Mouse (Mus musculus) right cerebral cortex, postnatal 36 days (tissue): ENCODE data around the gene Traip.

Experiments
- DNase-seq, 2 experiments: peaks; one replicate each; pipeline ENCODE4 v3.0.0; 2022; ENCODE audit warnings: low spot score in 2 of 2, mixed read lengths in 1 of 2

Gene Traip

DNA sequence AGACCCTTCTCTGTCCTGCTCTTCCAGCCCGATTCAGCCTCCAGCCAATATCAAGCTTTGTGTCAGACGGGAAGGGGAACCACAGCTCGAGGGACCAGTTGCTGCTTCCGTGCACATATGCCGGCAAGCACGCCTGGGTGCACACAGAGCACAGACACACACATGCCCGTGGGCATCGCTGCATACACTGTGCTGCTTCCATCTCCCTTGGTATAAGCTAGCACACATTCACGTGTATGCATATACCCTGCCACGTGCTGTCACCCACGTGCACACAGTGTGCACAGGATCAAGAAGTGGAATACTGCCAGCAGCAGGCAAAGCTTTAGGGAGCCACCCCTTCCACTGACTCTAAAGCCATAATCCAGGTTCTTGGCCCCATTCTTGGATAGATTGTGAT lies 15.8 kb upstream of the Traip start:
- DNase-seq = peak; percentile 45 to 55

DNA sequence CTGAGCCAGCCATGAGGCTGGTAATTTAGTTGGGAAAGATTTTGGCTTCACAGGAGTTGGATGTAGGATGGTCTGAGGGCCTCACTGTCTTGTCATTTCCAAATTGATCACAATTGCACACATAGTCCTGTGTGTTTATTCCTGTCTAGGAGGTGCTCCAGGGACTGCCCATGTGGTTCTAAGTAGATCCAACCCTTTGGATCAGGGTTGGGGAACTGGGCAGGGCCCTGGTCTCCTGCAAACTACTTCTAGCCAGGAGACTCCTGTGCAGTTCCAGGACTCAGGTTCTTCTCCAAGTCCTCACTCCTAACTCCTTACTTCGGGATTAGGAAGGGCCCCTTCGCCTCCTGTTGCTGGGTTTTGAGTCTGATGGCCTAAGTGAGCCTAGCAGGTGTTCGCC lies 14.6 kb upstream of the Traip start, which contains the start of gene Camkv:
TSS of gene Camkv (plus strand) at position 301 of the 400 bp plus-strand sequence.
- no peak for DNase-seq

DNA sequence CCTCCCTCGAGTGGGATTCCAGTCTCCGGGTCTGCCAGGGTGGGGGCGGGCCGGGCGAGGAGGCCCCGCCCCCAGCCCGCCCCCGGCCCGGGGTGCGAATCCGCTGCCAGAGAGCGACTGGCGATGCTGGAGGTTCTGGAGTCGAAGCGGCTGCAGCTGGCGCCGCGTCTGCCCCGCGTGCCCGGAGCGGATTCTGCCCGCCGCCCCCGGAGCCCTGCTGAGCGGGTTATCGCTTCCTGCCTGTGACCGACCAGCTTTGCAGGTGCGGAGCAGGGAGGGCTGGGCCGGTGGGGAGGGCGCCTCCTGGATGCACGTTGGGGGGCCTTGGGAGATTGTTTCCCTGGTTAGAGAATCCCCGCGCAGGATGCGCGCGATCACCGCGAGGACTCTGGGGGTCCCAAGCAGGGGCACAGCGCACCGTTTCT lies 14.1 kb upstream of the Traip start:
- DNase-seq = peak; percentile 46 to 59

GRCm38 (mm10) chr9:107936215-107936822 lies 13.6 kb upstream of the Traip start:
- DNase-seq = peak; percentile 50 to 65

DNA sequence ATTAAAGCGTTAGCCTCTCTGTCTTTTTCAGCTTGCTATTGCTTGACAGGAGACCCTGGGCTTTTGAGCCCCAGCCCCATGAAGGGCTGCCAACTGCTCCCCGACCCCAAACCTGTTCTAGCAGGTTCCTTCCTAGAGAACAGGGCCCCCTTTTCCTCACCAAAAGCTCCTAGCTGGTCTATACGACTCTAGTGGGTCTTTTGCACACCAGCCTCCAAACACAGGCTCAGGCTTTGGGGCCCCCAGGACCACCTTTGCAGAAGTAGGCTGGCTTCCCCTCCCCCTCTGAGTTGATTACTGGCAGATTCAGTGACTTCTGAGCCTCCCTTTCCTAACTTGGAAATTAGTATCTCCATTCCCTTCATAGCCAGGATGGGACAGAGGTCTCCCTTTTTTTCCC lies 13.1 kb upstream of the Traip start:
- no peak for DNase-seq

DNA sequence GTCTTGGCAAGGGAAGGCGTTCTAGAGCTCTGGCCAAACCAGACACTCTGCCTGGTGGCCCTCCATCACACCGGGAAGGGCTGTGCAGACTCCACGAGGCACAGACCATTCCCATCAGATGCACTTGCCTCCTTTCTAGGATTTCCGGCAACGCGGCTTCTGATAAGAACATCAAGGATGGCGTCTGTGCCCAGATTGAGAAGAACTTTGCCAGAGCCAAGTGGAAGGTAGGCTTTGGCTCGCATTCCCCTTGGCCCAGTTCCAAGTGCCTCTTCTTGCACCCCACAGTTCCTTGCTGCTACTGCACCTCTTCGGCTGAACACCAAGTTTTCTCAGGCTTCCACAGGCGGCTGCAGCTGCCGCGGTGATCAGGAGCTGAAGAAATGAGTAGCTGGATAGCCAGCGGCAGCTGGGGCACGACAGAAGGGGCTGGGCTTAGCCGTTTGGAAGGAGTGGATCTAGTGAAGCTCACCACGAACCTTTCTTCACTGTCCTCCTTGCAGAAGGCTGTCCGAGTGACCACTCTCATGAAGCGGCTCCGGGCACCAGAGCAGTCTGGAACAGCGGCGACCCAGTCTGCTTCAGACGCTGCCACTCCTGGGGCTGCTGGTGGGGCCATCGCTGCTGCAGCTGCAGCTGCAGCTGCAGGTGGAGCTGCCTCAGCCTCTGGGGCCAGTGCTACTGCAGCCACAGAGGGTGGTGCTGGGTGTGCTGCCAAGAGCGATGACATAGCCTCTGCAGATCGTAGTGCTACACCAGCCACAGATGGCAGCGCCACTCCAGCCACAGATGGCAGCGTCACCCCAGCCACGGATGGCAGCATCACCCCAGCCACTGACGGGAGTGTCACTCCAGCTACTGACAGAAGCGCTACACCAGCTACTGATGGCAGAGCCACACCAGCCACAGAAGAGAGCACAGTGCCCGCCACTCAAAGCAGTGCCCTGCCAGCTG lies 2.4 kb upstream of the Traip start:
- peak in 1 of 2 experiments; percentile 34 for DNase-seq

DNA sequence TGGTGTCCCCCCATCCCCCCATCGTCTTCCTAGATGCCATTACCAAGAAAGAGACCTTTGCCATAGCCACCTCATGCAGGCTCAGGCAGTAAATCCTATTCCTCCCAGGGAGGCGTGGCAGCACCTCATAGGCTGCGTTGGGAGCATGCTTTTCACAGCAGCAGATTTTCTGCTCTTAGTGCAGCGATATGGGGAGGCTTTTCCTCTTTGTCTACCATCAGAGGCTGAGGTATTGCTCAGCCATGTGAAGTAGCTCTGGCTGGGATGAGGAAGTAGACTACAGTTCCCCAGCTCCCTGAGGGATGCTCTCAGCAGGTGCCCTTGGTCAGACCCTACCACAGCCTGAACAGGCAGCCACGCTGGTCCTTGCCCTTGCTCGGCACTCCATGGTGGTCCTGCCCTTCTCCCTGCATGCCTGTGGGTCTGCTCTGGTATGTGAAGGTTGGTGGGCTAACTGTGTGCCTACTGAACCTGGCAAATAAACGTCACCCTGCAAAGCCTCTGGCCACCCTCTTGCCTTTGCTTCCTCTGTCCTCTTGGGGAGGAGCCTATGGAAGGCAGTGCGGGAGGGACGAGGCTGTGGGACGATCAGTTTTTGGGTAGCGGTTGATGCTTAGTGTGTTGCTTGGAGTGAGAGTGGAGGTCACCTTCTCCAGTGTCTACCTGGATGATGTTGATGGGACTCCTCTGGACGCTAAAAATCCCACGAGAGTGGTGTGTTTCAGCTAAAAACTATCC lies 583 bp upstream of the Traip start:
- DNase-seq = no peak

- peak; percentile 84 to 87 for DNase-seq
Observed at GRCm38 (mm10) chr9:107950460-107951355, 772 bp downstream of the Traip start.

GRCm38 (mm10) chr9:107955613-107956289 lies 5.8 kb downstream of the Traip start:
- DNase-seq = no peak

GRCm38 (mm10) chr9:107957141-107957540 lies 7.2 kb downstream of the Traip start:
- no peak for DNase-seq

- DNase-seq = no peak
Observed at GRCm38 (mm10) chr9:107959896-107960295, 10.0 kb downstream of the Traip start.

DNA sequence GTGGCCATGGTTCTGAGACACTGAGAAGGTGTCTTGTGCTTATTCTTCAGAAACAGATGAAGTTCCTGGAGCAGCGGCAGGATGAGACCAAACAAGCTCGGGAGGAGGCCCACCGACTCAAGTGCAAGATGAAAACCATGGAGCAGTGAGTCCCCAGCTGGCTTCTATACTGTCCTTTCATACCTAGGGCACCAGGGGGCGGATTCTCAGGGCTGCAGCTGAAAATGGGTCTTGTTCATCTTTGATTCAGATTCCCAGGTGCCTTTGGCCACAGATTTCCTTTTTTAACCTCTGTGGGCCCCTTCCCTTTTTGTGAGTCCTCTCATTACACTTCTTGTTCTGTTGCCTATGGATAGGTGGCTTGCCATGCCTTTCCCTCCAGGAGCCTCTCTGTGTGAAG lies 11.0 kb downstream of the Traip start:
- DNase-seq = no peak

DNA sequence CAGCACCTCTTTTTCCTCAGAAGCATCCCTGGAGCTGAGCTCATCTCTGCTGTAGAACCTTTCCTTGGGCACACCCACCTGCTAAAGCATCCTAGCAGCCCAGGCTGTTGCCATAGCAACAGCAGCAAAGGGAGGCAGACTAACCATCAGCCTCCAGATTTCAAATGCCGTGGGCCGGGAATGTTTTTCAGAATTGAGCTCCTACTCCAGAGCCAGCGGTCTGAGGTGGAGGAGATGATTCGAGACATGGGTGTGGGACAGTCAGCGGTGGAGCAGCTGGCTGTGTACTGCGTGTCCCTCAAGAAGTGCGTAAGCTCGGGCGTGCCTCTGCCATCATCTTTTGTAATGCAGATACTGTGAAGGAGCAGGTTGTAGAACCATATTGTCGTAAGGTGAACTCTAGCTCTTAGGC lies 11.4 kb downstream of the Traip start:
- DNase-seq = peak; percentile 85 to 91

GRCm38 (mm10) chr9:107961881-107962280 lies 11.9 kb downstream of the Traip start:
- peak; percentile 59 to 69 for DNase-seq

DNA sequence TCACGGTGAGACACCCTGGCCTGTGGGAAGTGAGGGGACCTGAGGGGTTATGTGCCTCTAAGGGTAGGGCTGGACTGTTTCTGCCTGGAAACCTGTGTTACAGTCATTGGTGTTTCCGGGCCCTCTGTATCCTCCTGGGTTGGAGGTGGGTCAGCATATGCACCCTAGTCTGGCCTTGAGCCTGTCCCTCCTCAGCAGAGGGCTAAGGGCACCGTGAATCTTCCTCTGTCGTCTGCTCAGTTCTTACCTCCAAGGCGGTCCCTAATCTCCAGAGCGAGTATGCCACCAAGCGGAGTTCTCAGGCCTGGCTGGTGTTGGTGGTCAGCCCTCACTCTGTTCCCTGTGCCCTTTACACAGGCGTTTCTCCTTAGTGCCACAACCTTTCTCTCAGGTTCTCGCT lies 13.0 kb downstream of the Traip start:
- DNase-seq = no peak

GRCm38 (mm10) chr9:107963700-107964099 lies 13.8 kb downstream of the Traip start:
- peak in 1 of 2 experiments; percentile 58 for DNase-seq

GRCm38 (mm10) chr9:107964681-107965080 lies 14.7 kb downstream of the Traip start:
- no peak for DNase-seq

DNA sequence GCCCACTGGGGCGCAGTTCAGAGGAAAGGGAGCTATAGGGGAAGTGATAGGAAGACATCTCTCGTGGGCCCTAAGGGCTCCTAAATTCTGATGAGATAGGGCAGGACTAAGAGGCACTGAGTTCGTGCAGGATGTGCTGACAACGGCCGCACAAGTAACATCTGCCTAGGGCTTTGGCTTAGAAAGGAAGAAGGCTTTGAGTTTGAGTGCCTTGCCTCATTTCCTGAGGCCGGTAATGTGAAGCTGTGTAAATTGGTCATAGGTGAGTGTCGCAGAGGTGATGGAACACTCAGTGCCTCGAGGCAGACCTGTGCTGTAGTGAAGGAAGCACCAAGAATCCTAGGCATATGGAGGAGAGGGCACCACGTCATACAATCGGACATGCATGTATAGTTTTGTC lies 16.7 kb downstream of the Traip start:
- no peak for DNase-seq

- DNase-seq = no peak
Observed at GRCm38 (mm10) chr9:107967437-107967836, 17.5 kb downstream of the Traip start.

DNA sequence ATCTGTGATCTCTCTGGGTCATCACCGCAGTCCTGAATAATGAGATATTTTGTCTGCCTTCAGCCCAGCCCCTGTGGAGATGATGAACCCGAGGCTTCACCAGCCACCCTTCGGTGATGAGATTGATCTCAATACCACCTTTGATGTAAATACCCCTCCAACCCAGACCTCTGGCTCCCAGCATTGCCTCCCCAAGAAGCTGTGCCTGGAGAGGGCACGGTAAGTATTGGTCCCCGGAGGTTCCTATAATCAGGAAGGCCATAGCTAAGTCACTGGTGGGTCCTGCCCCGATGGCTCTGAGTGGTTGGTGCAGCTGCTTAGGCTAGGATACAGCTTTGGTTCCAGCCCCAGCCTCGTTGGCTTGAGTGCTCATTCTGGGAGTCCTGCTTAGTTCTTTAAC lies 18.6 kb downstream of the Traip start:
- DNase-seq = no peak

DNA sequence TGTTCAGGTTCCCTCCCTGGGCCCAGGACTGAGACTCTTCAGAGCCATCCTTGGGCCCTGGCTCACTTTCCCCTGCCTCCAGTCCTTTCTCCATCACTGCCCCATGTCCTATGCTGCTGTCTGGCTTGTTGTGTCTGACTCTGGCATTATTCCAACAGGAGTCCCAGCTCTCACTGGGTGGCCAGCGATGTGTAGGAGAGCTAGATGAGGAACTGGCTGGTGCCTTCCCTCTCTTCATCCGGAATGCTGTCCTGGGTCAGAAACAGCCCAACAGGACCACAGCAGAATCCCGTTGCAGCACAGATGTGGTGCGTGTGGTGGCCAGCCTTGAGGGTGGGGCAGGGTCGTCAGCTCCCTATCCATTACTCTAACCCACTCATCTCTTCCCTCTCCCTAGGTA lies 20.4 kb downstream of the Traip start:
- DNase-seq = no peak
